In genomic region chr1:39116319-39116718, GRCm38 (mm10) we compare ENCODE assay signal across 25 mouse cellular contexts.
"Had no signal": no experiment of that assay in that cellular context is flagged by ENCODE, and none has a peak within 500 bp of the region (broad histone marks: within the 10 kb centered on the region; RNA-seq: fewer than 3 reads in every experiment).

No protein-coding gene starts in this region.

- H3K27ac ChIP-seq: heart, adult 2 months; heart, embryonic 13.5 days; heart, embryonic 15.5 days; hindbrain, embryonic 13.5 days; hindbrain, embryonic 15.5 days; hindbrain, postnatal 0 days; kidney, embryonic 15.5 days; kidney, postnatal 0 days; limb, embryonic 13.5 days; limb, embryonic 15.5 days; liver, embryonic 12.5 days had no signal

- H3K36me3 ChIP-seq: heart, embryonic 13.5 days; heart, embryonic 15.5 days; hindbrain, embryonic 13.5 days; hindbrain, embryonic 15.5 days; kidney, embryonic 15.5 days; limb, embryonic 13.5 days; limb, embryonic 15.5 days; liver, embryonic 12.5 days had no signal

- H3K27me3 ChIP-seq: heart, embryonic 13.5 days; hindbrain, embryonic 13.5 days; hindbrain, embryonic 15.5 days; kidney, embryonic 15.5 days; limb, embryonic 13.5 days; limb, embryonic 15.5 days; liver, embryonic 12.5 days had no signal

- ATAC-seq: hindbrain, postnatal 0 days; intestine, embryonic 16.5 days; liver, embryonic 12.5 days had no signal

- H3K4me2 ChIP-seq: heart, embryonic 11.5 days; heart, embryonic 13.5 days; heart, embryonic 15.5 days; hindbrain, embryonic 13.5 days; hindbrain, embryonic 15.5 days; kidney, embryonic 15.5 days; limb, embryonic 13.5 days; limb, embryonic 15.5 days; liver, embryonic 12.5 days had no signal

- H3K9ac ChIP-seq: heart, embryonic 13.5 days; heart, embryonic 15.5 days; hindbrain, embryonic 13.5 days; hindbrain, embryonic 15.5 days; kidney, embryonic 15.5 days; limb, embryonic 13.5 days; limb, embryonic 15.5 days; liver, embryonic 12.5 days had no signal

- DNase-seq: gastrocnemius, postnatal 14 days; gastrocnemius, postnatal 36 days; heart, adult 2 months; heart, postnatal 14 days; heart, postnatal 36 days; kidney, adult 11 months; kidney, adult 2 months; kidney, adult 9 months; kidney, postnatal 14 days; kidney, postnatal 36 days; layer of hippocampus, adult 9-11 months; layer of hippocampus, postnatal 36 days; left cerebral cortex, postnatal 4 days had no signal

- H3K4me1 ChIP-seq: heart, embryonic 13.5 days; heart, embryonic 15.5 days; hindbrain, embryonic 13.5 days; hindbrain, embryonic 15.5 days; kidney, embryonic 15.5 days; limb, embryonic 13.5 days; limb, embryonic 15.5 days; liver, embryonic 12.5 days had no signal

- H3K4me3 ChIP-seq: heart, adult 2 months; heart, embryonic 13.5 days; heart, embryonic 15.5 days; hindbrain, embryonic 13.5 days; hindbrain, embryonic 15.5 days; kidney, embryonic 15.5 days; limb, embryonic 13.5 days; limb, embryonic 15.5 days; liver, embryonic 12.5 days had no signal

- H3K9me3 ChIP-seq: heart, embryonic 15.5 days; hindbrain, embryonic 15.5 days; kidney, embryonic 15.5 days; limb, embryonic 15.5 days; liver, embryonic 12.5 days had no signal
